Mouse (Mus musculus) E14TG2a.4 (cell line): ENCODE measurements around the gene Trmt112.

ENCODE experiments used
- CTCF ChIP-seq: conservative IDR thresholded peaks from 2 replicates; pipeline ENCODE4 v1.5.1; 2014; ENCODE audit warnings: low read length
- NANOG ChIP-seq: IDR thresholded peaks from 2 replicates; pipeline ENCODE4 v1.6.1; 2014; ENCODE audit warnings: borderline replicate concordance, low read length, mixed read lengths
- POU5F1 ChIP-seq: IDR thresholded peaks from 2 replicates; pipeline ENCODE4 v1.6.1; 2014; ENCODE audit warnings: low read length, borderline replicate concordance

- no peak for TF ChIP-seq CTCF
- no peak for TF ChIP-seq POU5F1
- no peak for TF ChIP-seq NANOG
Measured at GRCm38 (mm10) chr19:6912205-6912970, 2.9 kb downstream of the Trmt112 start.
